Mouse (Mus musculus): ENCODE results near the gene E030018B13Rik. TPM values are rescaled to one million over a fixed set of nuclear protein-coding genes. Genes with fewer than 3 reads are reported as not detected.

E030018B13Rik gene
- polyA plus RNA-seq, 1 experiment = not detected

- no peak for TF ChIP-seq POLR2A (IDR thresholded peaks at IDR 0.05; ENCODE audit: low read depth, low read length)
- no peak for TF ChIP-seq CTCF (IDR thresholded peaks at IDR 0.05; ENCODE audit: extremely low read depth, insufficient read length, insufficient replicate concordance, low read depth, low read length)
- no peak overlapping the region; the same call in 1 of the 2 replicates for H3K27ac ChIP-seq (ENCODE audit: insufficient read depth, low read depth, low read length)
- H3K27me3 ChIP-seq (ENCODE audit: control insufficient read depth, insufficient read depth, low read length) = no peaks in the 10 kb centered on the region
- H3K36me3 ChIP-seq (ENCODE audit: control insufficient read depth, insufficient read depth, low read length) = no peaks in the 10 kb centered on the region
- WGBS = 34% methylated on average over 3 of the region's 3 CpGs
- H3K4me3 ChIP-seq (ENCODE audit: low read depth, low read length) = no peak overlapping the region
- H3K4me1 ChIP-seq (ENCODE audit: control insufficient read depth, insufficient read depth, insufficient read length, low read length) = peaks cover 31% of the 10 kb centered on the region
These were observed 15.8 kb downstream of the E030018B13Rik start for GRCm38 (mm10) chr7:63932461-63932860.

- Histone ChIP-seq H3K27ac (ENCODE audit: insufficient read depth, low read depth, low read length) (no peak overlapping the region), H3K27me3 (ENCODE audit: control insufficient read depth, insufficient read depth, low read length) (no peaks in the 10 kb centered on the region), H3K36me3 (ENCODE audit: control insufficient read depth, insufficient read depth, low read length) (no peaks in the 10 kb centered on the region), H3K4me1 (ENCODE audit: control insufficient read depth, insufficient read depth, insufficient read length, low read length) (peaks cover 31% of the 10 kb centered on the region), H3K4me3 (ENCODE audit: low read depth, low read length) (no peak overlapping the region)
- WGBS = 85% methylated on average over 6 of the region's 6 CpGs
- no peak for TF ChIP-seq CTCF (IDR thresholded peaks at IDR 0.05; ENCODE audit: extremely low read depth, insufficient read length, insufficient replicate concordance, low read depth, low read length)
- no peak for TF ChIP-seq POLR2A (IDR thresholded peaks at IDR 0.05; ENCODE audit: low read depth, low read length)
These were observed 17.2 kb downstream of the E030018B13Rik start for GRCm38 (mm10) chr7:63933905-63934304.

GRCm38 (mm10) chr7:63934530-63934929 is 17.9 kb downstream of the E030018B13Rik start:
- H3K4me3 ChIP-seq (ENCODE audit: low read depth, low read length) = no peak overlapping the region
- H3K27ac ChIP-seq (ENCODE audit: insufficient read depth, low read depth, low read length) = peak overlapping the region; percentile 15; the same call in 1 of the 2 replicates
- H3K4me1 ChIP-seq (ENCODE audit: control insufficient read depth, insufficient read depth, insufficient read length, low read length) = peaks cover 30% of the 10 kb centered on the region
- H3K27me3 ChIP-seq (ENCODE audit: control insufficient read depth, insufficient read depth, low read length) = no peaks in the 10 kb centered on the region
- 43% methylated on average over 1 of the region's 1 CpGs for WGBS
- TF ChIP-seq POLR2A (IDR thresholded peaks at IDR 0.05; ENCODE audit: low read depth, low read length) = no peak
- no peak for TF ChIP-seq CTCF (IDR thresholded peaks at IDR 0.05; ENCODE audit: extremely low read depth, insufficient read length, insufficient replicate concordance, low read depth, low read length)
- H3K36me3 ChIP-seq (ENCODE audit: control insufficient read depth, insufficient read depth, low read length) = no peaks in the 10 kb centered on the region

GRCm38 (mm10) chr7:63935809-63936187 is 19.1 kb downstream of the E030018B13Rik start:
- H3K36me3 ChIP-seq (ENCODE audit: control insufficient read depth, insufficient read depth, low read length) = no peaks in the 10 kb centered on the region
- peaks cover 30% of the 10 kb centered on the region for H3K4me1 ChIP-seq (ENCODE audit: control insufficient read depth, insufficient read depth, insufficient read length, low read length)
- TF ChIP-seq CTCF (IDR thresholded peaks at IDR 0.05; ENCODE audit: extremely low read depth, insufficient read length, insufficient replicate concordance, low read depth, low read length) = no peak
- no peak for TF ChIP-seq POLR2A (IDR thresholded peaks at IDR 0.05; ENCODE audit: low read depth, low read length)
- H3K27me3 ChIP-seq (ENCODE audit: control insufficient read depth, insufficient read depth, low read length) = no peaks in the 10 kb centered on the region
- peak overlapping the region; percentile 94 for H3K27ac ChIP-seq (ENCODE audit: insufficient read depth, low read depth, low read length)
- 28% methylated on average over 8 of the region's 8 CpGs for WGBS
- H3K4me3 ChIP-seq (ENCODE audit: low read depth, low read length) = peak overlapping the region; percentile 84

- under 1% methylated on average over 34 of the region's 34 CpGs for WGBS
- TF ChIP-seq CTCF (IDR thresholded peaks at IDR 0.05; ENCODE audit: extremely low read depth, insufficient read length, insufficient replicate concordance, low read depth, low read length) (peak; percentile 39; the same call in 1 of the 2 replicates), POLR2A (IDR thresholded peaks at IDR 0.05; ENCODE audit: low read depth, low read length) (peak; percentile 79)
These were observed 19.7 kb downstream of the E030018B13Rik start for GRCm38 (mm10) chr7:63936188-63936985.

GRCm38 (mm10) chr7:63936986-63937235 is 20.3 kb downstream of the E030018B13Rik start:
- Histone ChIP-seq H3K27me3 (ENCODE audit: control insufficient read depth, insufficient read depth, low read length) (no peaks in the 10 kb centered on the region), H3K36me3 (ENCODE audit: control insufficient read depth, insufficient read depth, low read length) (no peaks in the 10 kb centered on the region), H3K4me1 (ENCODE audit: control insufficient read depth, insufficient read depth, insufficient read length, low read length) (peaks cover 24% of the 10 kb centered on the region), H3K4me3 (ENCODE audit: low read depth, low read length) (peak overlapping the region; percentile 84), H3K27ac (ENCODE audit: insufficient read depth, low read depth, low read length) (peak overlapping the region; percentile 94)
- WGBS = under 1% methylated on average over 11 of the region's 11 CpGs
- TF ChIP-seq CTCF (IDR thresholded peaks at IDR 0.05; ENCODE audit: extremely low read depth, insufficient read length, insufficient replicate concordance, low read depth, low read length) = no peak
- TF ChIP-seq POLR2A (IDR thresholded peaks at IDR 0.05; ENCODE audit: low read depth, low read length) = no peak; the same call in 1 of the 2 replicates

More at GRCm38 (mm10) chr7:63936188-63936985, 19.7 kb downstream of the E030018B13Rik start:
- Histone ChIP-seq H3K27ac (ENCODE audit: insufficient read depth, low read depth, low read length) (peak overlapping the region; percentile 94), H3K36me3 (ENCODE audit: control insufficient read depth, insufficient read depth, low read length) (no peaks in the 10 kb centered on the region), H3K4me1 (ENCODE audit: control insufficient read depth, insufficient read depth, insufficient read length, low read length) (peaks cover 27% of the 10 kb centered on the region), H3K27me3 (ENCODE audit: control insufficient read depth, insufficient read depth, low read length) (no peaks in the 10 kb centered on the region), H3K4me3 (ENCODE audit: low read depth, low read length) (peak overlapping the region; percentile 84)

GRCm38 (mm10) chr7:63937236-63938065 is 20.8 kb downstream of the E030018B13Rik start:
- Histone ChIP-seq H3K27ac (ENCODE audit: insufficient read depth, low read depth, low read length) (peak overlapping the region; percentile 98), H3K36me3 (ENCODE audit: control insufficient read depth, insufficient read depth, low read length) (no peaks in the 10 kb centered on the region), H3K27me3 (ENCODE audit: control insufficient read depth, insufficient read depth, low read length) (no peaks in the 10 kb centered on the region), H3K4me3 (ENCODE audit: low read depth, low read length) (peak overlapping the region; percentile 84), H3K4me1 (ENCODE audit: control insufficient read depth, insufficient read depth, insufficient read length, low read length) (peaks cover 21% of the 10 kb centered on the region)
- TF ChIP-seq CTCF (IDR thresholded peaks at IDR 0.05; ENCODE audit: extremely low read depth, insufficient read length, insufficient replicate concordance, low read depth, low read length) (peak; percentile 21; the same call in 1 of the 2 replicates), POLR2A (IDR thresholded peaks at IDR 0.05; ENCODE audit: low read depth, low read length) (peak; percentile 56)
- WGBS = 1% methylated on average over 87 of the region's 88 CpGs
